Mouse (Mus musculus): ENCODE measurements at regions not wholly inside any gene's neighbourhood (a gene's known extent, or its start where the extent isn't known, plus 50 kb on each side); places are given as distances from the start of the nearest gene placed in this dataset.

DNA sequence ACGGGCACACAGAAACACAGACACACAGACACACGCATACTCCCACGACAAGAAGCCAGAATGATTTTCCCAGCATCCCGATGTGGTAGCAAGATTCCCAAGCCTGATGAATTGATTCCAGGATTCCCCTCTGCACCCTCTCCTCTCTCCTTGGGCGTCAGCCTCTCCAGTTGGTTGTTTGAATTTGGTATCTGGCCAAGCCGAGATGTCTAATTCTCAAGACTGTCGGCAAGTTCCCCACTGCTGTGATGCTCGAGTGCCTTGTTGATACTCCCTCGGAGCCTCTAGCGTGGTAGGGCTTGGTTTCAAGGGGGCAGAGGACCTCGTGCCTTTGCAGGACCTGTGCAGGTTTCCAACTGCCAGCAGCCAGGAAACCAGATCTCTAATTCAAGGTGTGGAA is 397.9 kb downstream of the Tshz3 start:
- DNase-seq, result no peak

DNA sequence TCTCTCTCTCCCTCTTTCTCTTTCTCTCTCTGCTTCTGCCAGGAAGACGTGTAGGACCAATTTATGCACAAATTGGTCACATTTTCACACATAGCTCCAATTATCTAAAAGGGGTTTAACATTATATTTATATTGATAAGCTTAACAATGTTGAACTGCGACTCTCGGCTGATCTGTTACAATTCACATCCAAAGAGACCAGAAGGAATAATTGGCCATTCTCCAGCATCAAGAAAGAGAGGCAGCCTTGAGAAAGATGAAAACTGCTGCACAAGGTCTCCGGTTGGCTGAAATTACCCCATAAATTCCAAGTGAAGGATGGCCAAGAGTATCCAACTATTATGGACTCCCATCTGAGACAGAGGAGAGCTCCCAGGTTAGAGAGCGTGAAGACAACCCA is 398.4 kb downstream of the Tshz3 start:
- no peak for DNase-seq

DNA sequence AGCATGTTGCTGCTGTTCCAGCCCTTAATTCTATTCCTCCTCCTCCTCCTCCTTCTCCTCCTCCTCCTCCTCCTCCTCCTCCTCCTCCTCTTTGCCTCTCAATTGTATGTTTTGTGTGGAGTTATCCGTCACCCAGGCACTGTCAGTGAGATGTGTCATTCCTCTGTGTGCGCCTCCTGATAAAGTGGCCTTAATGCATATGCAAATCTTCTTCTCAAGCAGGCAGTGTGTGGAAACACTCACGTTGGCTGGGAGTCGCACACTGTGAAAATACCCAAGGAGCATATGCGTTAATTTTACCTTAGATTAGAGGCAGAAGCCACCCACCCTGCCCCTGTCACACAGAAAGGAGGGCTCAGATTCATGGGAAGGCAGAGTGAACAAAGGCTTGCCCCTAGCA is 401.0 kb downstream of the Tshz3 start:
- DNase-seq, result no peak

DNA sequence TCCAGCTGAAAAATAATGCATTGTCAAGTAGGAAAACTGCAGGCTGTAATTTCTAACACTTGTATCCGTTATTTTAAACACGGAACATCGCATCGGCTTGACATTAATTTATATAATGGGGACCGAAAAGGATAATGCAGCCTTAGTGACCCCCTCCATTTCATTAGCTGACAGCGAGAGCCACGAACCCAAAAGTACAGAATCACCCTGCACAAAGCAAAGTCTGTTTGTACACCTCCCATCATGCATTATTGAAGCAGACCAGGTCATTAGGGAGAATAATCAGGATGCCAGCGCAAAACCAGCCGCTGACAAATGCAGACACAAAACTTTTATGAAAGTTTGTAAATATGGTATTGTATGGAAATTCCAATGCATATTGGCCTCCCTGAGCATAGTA is 406.8 kb downstream of the Tshz3 start:
- no peak for DNase-seq

DNA sequence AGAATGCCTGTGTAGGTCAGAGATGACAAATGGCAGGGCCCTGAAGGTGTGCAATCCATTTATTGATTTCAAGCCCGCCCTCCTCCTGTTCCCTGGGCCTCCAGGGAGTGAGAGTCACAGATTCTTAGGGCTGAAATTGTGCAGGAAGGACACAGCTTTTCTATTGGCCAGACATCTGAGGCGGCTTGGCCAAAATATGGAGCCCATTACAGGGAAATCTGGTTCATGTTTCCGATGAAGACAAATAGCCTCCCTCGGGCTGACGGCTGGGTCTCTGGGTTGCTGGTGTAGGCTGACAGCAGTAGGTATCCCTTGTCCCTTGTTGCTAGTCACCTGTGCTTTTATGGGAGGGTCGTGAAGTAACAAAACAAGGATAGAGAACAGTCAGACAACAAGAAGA is 413.2 kb downstream of the Tshz3 start:
- DNase-seq, result no peak

DNA sequence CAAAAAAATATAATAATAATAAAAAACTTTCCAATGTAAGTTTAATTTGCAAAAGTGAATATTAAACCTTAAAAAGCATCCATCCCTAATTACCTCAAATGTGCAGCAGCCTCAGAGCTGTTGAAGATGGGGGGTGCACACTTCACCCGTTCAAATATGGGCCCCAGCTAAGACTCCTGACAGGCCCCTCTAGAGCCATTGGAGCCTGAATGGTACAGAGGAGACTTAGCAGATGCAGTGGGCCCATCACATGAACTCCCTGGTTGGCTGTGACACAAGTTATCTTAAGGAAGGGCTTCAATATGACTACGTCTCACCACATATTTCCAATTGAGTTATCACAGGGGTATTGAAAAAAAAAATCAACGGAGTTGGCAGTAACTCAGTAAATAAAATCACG is 422.9 kb downstream of the Tshz3 start:
- DNase-seq, result no peak

DNA sequence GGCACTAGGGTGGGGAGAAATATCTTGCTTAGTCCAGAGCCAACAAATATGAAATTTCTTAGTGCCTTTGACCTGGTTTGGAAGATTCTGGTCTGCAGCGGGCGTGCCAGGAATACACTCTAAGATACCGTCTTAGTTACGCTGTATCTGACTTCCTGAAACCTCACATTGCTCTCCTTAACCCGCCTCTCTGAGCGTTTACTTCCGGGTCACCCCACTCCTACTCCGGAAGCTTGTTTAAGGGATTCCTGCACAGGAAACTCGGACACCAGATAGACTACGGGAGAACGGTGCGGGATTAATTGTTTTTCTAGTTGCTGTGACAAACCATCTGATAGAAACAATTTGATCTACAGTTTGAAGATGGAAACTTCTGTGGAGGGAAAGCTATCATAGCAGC is 442.3 kb downstream of the Tshz3 start:
- peak; percentile 10 for DNase-seq

DNA sequence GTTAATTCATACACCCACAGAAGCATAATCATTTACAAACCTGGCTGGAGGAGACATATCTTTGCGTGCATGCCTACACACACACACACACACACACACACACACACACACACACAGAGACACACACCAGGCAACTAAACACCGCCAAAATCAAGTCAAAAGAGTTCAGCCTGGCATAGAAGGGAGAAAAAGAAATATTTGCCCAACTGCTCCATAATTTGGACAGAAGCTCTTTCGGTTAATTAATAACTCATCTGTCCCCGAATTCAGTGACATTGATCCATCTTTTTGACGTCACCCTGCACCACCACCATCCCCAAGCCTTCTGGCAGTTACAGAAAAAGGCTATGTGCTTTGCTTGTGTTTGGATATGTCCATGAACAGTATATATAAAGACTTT is 444.9 kb downstream of the Tshz3 start:
- no peak for DNase-seq

DNA sequence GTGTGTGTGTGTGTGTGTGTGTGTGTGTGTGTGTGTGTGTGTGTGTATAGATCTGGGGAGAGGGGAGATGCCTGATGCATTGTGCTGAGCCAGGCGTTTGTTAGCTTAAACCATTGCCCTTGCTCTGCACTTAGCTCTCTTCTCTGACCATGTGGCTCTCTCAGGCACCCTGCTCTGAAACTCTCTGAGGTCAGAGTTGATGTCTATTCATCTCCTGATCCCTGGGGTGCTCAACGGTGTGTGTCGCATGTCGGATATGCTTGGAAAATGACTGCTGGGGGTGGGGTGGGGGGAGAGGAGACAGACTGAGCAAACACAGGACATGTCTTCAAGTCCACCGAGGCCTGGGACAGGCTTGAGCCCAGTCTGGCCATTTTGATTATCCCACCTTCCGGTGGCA is 446.4 kb downstream of the Tshz3 start:
- DNase-seq, result no peak

DNA sequence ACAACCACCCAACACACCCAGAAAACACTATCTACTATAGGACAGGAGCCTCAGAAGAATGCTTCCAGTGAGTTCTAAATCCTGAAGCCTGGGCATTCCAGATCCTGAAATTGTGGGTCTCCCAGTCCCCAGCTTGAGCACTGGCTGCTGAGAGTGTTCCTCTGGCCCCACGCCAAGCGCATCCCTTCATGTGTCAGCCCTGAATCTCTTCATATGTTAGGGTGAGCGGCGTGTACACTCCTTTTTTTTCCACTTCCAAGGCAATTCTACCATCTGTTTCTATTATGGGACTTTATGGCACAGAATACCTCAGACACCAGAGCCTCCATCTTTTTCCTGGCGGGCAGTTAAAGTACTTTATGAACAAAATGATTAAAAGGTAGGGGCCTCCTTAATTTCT is 451.8 kb downstream of the Tshz3 start:
- DNase-seq, result no peak

DNA sequence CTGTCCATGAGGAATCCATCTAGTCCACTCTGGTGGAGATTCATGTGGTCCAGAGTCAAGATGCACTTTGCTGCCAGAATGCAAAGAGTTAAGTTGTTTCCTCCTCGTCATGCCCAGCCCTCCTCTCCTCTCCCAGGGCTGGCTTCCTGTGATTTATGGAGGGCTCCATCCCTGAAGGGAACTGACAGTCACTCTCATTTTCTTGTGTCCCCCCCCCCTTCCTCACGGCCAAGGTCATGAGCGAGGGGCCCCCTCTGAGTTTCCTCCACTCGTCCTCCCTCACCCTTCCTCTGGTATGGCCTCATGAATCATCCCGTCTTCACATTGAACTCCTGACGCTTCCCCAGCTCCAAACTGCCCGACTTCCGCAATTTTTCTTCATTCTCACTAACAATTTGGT is 461.9 kb downstream of the Tshz3 start:
- peak; percentile 3 for DNase-seq

DNA sequence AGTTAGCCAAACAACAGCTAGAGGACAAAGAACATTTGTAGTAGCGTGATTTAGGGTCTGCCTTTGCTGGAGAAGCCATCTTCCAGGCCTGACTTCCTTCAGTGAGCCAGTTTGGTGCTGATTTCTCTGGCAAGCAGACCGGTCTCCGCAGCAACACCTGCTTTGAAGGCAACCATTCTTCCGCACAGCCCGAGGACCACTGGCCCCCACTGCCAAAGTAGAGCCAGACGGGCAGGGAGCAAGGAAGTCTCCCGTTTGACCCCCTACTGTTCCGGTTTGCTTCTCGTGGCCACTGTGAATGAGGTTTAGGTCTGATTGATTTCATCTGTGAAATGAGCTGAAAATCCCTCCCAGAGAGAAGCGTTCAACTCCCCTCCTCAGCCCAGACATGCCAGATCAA is 471.0 kb downstream of the Tshz3 start:
- DNase-seq, result no peak

DNA sequence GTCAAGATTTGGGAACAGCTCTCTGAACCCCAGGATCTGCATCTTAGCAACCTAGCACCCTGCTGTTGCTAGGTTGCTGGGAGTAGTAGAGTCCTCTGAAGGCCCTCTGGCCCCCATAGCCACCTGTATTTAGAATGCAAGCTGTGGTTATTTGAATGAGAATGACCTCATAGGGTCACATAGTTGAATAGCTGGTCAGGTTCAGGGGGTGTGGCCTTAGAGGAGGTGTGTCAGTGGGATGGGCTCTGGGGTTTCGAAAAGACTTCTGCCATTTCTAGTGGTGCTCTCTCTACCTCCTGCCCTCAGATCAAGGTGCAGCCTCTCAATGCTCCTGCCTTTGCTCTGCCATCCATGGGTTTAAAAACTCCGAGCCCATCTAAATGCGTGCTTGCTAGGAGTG is 477.8 kb downstream of the Tshz3 start:
- DNase-seq, result no peak

DNA sequence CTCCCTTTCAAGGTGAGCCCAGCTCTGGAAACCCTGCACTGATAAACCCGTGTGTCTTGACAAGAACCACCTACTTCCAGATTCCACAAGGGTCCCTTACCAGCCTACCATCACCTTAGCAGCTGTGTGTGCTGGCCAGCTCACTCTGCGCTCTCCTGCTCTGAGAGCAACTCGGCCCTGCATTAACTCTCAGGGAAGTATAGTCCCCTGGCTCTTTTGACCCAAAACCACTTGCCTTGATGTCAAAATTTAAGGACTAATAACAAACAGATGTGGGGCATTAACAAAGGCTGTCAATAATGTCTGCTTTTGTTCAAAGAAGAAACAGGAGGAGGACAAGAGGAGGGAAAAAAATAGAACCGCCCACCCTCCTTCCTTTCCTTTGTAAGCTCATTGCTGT is 480.3 kb downstream of the Tshz3 start:
- DNase-seq, result no peak

DNA sequence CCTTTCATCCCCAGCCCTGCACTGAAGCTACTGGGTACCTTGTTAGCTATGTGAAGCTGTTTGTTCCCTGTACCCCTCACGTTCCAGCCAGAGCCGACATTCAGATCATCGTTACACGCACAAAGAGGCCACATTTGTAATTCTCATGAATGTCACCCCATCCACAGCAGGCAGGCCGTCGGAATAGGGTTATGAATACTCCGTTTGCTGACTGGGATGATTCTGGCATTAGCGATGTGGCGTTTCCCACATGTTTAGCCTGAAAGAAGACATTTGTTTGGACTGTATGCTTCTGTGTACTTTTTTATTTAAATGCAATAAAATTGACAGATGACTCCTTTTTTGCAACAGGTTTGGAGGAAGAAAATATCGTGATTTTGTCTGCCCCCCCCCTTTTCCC is 482.0 kb downstream of the Tshz3 start:
- no peak for DNase-seq

DNA sequence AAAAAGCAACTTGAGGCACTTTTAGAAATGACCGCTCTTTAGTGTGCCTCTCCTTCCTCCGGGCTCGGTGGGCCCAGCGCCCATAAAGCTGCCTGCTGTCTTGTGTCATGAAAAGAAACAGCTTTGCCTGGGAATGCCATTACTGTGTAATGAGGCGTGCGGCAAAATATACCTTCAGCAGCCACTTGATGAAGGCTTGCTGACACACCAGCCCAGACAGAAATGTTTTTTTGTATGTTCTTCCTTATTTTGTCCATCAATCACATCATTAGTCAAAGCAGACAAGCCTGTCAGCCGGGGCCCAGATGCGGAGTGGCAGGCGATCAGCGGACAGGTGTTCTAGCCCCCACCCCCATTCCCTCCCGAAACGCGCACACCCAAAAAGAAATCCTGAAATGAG is 482.5 kb downstream of the Tshz3 start:
- DNase-seq, result no peak

DNA sequence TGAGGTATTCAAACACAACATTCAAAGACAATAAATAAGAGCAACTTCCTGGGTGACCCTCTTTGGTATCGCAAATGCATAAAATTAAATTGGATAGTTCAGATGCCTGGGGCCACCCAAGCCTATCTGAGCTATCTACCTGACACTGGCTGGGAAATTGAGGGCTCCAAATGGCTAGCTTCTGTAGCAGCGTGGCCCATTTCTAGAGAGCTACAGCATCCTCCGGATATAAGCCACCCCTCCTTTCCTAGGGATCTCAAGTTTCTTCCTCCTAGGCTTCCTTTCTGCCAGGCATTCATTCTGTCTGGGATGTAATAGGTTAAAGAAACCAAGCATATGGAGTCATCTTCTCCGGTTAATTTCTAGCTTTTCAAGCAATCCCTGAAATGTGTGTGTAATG is 483.2 kb downstream of the Tshz3 start:
- no peak for DNase-seq

DNA sequence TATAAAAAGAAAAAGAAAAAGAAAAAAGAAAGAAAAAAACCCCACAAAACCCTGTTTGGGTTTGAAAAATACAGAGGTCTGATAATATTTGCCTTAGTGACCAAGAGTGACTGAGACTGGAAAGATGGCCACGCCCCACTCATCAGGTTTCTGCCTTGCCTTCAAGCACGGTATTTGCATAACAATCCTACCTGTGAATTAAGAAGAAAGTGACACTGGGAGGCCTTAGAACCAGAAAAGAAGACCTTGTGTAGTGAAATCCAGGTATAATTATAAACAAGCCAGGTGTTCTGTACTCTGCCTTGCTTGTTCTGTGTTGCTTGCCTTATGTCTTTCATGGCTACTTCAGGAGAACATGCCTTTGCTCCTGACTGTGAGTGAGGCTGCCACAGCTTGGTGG is 494.6 kb downstream of the Tshz3 start:
- DNase-seq, result no peak

DNA sequence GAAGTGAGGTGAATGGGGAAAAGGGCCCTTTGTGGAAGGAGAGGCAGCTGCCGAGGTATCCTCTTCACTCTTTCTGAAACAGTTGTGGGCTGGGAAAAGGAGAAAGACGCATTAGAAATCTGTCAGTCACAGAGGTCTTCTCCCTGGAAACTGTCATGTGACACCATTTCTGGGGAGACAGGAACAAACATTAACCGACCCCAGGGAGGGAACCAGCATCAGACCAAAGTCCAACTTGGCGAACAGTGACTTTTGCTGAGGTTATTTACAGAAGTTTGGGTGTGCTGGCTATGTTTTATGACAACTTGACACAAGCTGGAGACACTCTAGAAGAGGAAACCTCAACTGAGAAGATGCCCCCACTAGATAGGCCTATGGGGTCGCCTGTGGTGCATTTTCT is 506.9 kb downstream of the Tshz3 start:
- no peak for DNase-seq

DNA sequence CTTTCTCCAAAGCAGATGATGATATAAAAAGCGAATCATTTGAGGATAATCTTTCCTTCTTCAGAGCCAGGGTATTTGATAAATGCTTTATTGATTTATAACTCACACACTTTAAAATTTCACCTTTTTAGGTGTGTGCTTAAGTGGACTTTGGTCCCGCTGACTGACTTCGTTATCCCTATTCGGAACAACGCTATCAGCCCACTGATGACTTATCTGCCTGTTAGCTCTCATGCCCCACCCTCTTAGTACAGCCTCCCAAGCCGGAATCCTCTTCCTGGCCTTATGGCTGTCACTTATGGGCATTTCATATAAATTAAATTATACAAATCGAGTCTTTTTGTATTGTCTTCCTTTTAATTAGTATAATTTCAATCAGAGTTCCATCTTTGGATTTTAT is 510.4 kb downstream of the Tshz3 start:
- no peak for DNase-seq

DNA sequence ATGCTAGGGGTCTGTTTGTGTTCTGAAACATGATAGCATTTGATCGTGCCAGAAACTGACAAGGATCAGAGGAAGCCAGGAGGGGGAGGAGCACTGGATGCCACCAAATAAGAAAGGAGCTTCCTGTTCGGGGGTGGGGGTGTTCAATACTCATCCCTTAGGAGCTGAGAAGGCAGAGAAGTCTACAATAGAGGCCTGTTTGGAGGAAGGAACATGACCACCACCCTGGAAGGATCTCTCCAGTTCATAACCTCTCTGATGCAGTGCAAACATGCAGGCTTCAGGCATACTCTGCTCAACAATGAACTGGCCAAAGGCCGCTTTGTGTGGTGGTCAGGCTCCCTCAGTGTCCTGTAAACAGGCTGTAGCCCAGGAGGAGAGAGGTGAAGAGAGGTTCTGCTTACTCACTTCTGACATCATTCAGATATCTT is 515.8 kb downstream of the Tshz3 start:
- DNase-seq, result no peak

DNA sequence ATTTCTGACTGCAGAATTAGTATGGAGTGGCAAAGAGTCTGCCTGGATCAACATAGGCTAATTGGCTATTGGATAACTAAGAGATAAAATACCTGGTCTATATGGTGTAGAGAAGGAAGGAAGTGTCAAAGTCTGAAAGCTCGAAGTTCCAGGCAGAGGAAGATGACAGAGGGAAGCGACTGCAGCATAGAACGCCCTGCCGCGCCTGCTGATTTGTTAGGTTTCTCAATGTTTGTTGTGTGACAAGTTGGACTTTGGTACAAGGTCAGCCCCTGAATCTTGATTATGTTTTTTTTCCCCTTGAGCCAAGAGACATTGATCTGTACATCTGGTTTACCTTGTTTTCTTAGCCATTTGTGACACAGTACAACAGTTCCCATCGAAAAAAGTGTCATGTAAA is 517.6 kb downstream of the Tshz3 start:
- no peak for DNase-seq

DNA sequence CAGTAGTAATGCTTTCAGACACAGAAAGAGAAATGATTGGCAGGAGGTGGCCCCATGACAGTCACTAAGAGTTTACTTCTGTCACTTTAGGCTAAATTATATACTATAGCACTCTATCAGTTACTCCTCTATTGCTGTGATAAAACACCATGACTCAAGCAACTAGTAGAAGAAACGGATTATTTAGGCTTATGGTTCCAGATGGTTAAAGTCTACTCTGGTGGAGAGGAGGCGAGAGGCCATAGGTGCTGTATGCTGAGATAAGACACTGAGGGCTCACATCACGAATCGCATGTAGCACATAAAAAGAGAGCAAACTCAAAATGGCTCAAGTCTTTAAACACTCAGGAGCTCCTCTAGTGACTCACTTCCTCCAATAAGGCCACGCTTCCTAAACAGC is 522.6 kb downstream of the Tshz3 start:
- no peak for DNase-seq

DNA sequence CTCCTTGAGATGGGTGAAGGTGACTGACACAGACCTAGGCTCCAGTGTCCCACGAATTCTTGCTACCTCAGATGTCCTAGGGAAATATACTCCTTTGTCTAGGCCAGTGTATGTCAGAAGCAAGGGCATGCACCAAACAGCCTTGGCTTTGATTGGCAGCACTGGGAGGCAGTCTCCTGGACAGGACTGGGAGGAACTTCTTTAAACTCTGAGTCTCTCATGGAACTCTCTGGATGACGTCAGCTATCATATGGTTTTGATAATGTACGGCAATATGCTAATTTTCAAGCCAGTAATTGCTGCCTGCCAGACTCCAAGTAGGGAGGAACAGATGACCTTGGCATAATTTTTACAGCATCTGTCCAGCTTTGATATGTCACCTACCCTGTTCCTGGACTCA is 528.5 kb downstream of the Tshz3 start:
- no peak for DNase-seq

DNA sequence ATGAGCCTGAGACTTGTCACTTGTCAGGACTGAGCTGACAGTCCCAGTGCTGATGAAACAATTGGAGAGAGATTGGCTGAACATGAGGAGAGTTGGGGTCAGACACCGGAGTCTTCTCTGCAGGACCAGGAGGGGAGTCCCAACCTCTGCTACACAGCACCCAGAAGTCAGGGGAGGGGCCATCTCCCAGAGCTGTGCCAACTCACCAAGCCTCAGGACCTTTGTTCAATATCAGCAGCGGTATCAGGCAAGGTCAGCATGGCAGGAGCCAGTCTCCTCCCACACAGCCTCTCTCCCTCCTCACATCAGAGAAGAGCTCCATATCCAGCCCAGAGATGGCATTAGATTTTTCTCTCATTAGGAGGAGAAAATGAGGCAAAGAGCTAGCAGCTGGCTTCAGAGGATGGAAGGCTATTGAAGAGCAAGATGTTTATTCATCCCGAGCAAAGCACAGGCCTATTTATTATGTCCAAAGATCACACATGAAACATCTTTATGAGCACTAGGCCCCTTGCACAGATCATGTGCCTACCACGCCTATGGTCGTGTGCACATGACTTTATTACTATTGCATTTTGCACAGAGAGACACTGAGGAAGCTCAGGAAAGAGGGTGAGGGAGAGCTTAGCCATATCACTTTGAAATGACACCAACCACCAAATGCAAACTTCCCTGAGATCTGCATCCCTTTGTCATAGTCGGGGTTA is 532.9 kb downstream of the Tshz3 start:
- no peak for DNase-seq
